Mouse (Mus musculus) myocyte (in vitro differentiated cells): Measurements from ENCODE around the gene Gmnn. TPM values are rescaled to one million over a fixed set of nuclear protein-coding genes. Genes with fewer than 3 reads are reported as not detected.

Experiments
- H3K27me3 ChIP-seq: one replicate; pipeline ENCODE4 v1.6.1; 2011; ENCODE audit not compliant: control insufficient read depth, insufficient read depth, insufficient read length
- H3K36me3 ChIP-seq: one replicate; pipeline ENCODE4 v1.6.1; 2011; ENCODE audit not compliant: control insufficient read depth, insufficient read depth
- H3K4me2 ChIP-seq: one replicate; pipeline ENCODE4 v1.6.1; 2011; ENCODE audit warnings: low read depth, control low read depth
- H3K4me3 ChIP-seq: one replicate; pipeline ENCODE4 v1.5.1; 2011; ENCODE audit warnings: mild to moderate bottlenecking, control low read depth, moderate library complexity
- H3K79me2 ChIP-seq: one replicate; pipeline ENCODE4 v1.6.1; 2011; ENCODE audit not compliant: control insufficient read depth, insufficient read depth
- H3ac ChIP-seq: one replicate; pipeline ENCODE4 v1.6.1; 2011; ENCODE audit not compliant: control insufficient read depth, insufficient read length
- CEBPB ChIP-seq: IDR thresholded peaks from 2 replicates; pipeline ENCODE4 v1.6.1; 2011; ENCODE audit warnings: mild to moderate bottlenecking, moderate library complexity; ENCODE audit not compliant: poor library complexity, insufficient read depth, severe bottlenecking
- E2F4 ChIP-seq: IDR thresholded peaks from one replicate; pipeline ENCODE4 v1.6.1; 2011; ENCODE audit warnings: mild to moderate bottlenecking, control low read depth, moderate library complexity; ENCODE audit not compliant: insufficient read depth
- MAX ChIP-seq: IDR thresholded peaks from one replicate; pipeline ENCODE4 v1.6.1; 2011; ENCODE audit warnings: low read depth, mild to moderate bottlenecking, control low read depth
- MYOD1 ChIP-seq, 3 experiments: IDR thresholded peaks; one replicate each; pipeline ENCODE4 v1.6.1; 2011; ENCODE audit warnings: control low read depth in 2 of 3, low read depth in 2 of 3, mild to moderate bottlenecking in 2 of 3, moderate library complexity in 1 of 3; ENCODE audit not compliant: insufficient read length in 2 of 3, control insufficient read depth in 1 of 3
- MYOG ChIP-seq, 3 experiments: IDR thresholded peaks; one replicate each; pipeline ENCODE4 v1.6.1; 2011; ENCODE audit warnings: control low read depth in 2 of 3, low read depth in 2 of 3, mild to moderate bottlenecking in 2 of 3; ENCODE audit not compliant: insufficient read length in 2 of 3, control insufficient read depth in 1 of 3, insufficient read depth in 1 of 3
- POLR2A ChIP-seq: IDR thresholded peaks from one replicate; pipeline ENCODE4 v1.6.1; 2011; ENCODE audit warnings: low read depth, mild to moderate bottlenecking, control low read depth, moderate library complexity; ENCODE audit not compliant: insufficient read length
- POLR2AphosphoS2 ChIP-seq: IDR thresholded peaks from one replicate; pipeline ENCODE4 v1.6.1; 2011; ENCODE audit warnings: low read depth, control low read depth; ENCODE audit not compliant: insufficient read length
- REST ChIP-seq: IDR thresholded peaks from one replicate; pipeline ENCODE4 v1.6.1; 2011; ENCODE audit warnings: mild to moderate bottlenecking, control low read depth, moderate library complexity; ENCODE audit not compliant: insufficient read depth, insufficient read length
- SRF ChIP-seq: IDR thresholded peaks from one replicate; pipeline ENCODE4 v1.6.1; 2011; ENCODE audit warnings: low read depth; ENCODE audit not compliant: control insufficient read depth, insufficient read length
- TCF12 ChIP-seq: IDR thresholded peaks from one replicate; pipeline ENCODE4 v1.6.1; 2011; ENCODE audit warnings: mild to moderate bottlenecking, control low read depth; ENCODE audit not compliant: poor library complexity, insufficient read depth, severe bottlenecking
- TCF3 ChIP-seq: IDR thresholded peaks from one replicate; pipeline ENCODE4 v1.6.1; 2011; ENCODE audit warnings: low read depth, control low read depth; ENCODE audit not compliant: insufficient read length
- USF1 ChIP-seq: IDR thresholded peaks from one replicate; pipeline ENCODE4 v1.6.1; 2011; ENCODE audit warnings: low read depth, mild to moderate bottlenecking, control low read depth, moderate library complexity
- polyA plus RNA-seq: library from polyadenylated mRNA; unstranded; fragments of >200 nt; fragmentation: generic; extraction: Trizol; gene quantifications from one replicate; pipeline ENCODE4 v1.2.1, GENCODE M21; 2012; ENCODE audit warnings: missing spikeins

The Gmnn gene
- polyA plus RNA-seq, 1 experiment = 10.8 TPM

DNA sequence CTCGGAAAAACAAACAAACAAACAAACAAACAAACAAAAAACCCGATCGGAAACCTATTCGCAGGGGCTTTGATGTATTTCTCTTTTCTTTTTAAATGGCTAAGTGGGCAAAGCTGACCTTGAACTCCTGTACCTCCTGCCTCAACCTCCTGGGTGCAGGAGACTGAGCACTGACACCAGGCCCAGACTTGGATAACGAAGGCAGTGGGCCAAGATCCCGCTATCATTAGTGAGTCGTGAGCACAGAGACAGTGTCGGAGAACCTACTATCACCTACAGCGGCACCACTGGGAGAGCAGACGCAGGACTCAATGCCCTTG lies 680 bp downstream of the Gmnn start:
- TF ChIP-seq TCF12 (no peak), CEBPB (no peak), MYOG (IDR thresholded peaks at IDR 0.05; ENCODE audit: control insufficient read depth in 1 of 3, insufficient read depth in 1 of 3, insufficient read length in 2 of 3, low read depth in 2 of 3) (no peak), MAX (no peak), POLR2A (no peak), SRF (no peak), USF1 (no peak), POLR2AphosphoS2 (no peak), E2F4 (no peak), TCF3 (no peak), REST (no peak), MYOD1 (IDR thresholded peaks at IDR 0.05; ENCODE audit: control insufficient read depth in 1 of 3, insufficient read length in 2 of 3, low read depth in 2 of 3) (no peak)
- Histone ChIP-seq H3K79me2 (peaks cover 20% of the 10 kb centered on the region), H3K36me3 (no peaks in the 10 kb centered on the region), H3K4me2 (peak overlapping the region; percentile 84), H3K27me3 (no peaks in the 10 kb centered on the region), H3ac (peak overlapping the region; percentile 32), H3K4me3 (peak overlapping the region; percentile 78)

DNA sequence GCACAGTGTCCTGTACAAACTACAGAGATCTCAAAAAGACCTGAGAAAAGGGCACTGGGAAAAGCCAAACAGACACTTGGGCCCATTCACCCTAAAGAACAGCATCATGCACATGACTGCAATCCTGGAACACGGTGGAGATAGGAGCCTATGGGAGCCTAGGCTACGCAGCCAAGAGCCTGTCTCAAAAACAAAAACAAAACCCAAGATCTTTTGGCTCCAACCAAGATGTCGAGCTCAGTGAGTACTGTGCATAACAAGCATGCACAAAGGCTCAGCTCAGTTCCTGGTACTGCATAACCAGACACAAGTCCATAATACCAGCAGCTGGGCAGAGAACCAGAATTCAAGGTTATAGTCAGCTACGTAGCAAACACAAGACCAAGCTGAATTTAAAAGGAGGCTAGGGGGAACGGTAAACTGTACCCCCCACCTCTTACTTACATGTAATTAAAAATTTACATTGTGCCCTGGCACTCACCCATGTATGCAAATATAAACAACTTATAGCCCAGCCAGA lies 1.3 kb downstream of the Gmnn start:
- Histone ChIP-seq H3K79me2 (peaks cover 20% of the 10 kb centered on the region), H3K27me3 (no peaks in the 10 kb centered on the region), H3K36me3 (peaks cover 1% of the 10 kb centered on the region), H3ac (no peak overlapping the region), H3K4me2 (peak overlapping the region; percentile 84), H3K4me3 (peak overlapping the region; percentile 78)
- TF ChIP-seq MYOD1 (IDR thresholded peaks at IDR 0.05; ENCODE audit: control insufficient read depth in 1 of 3, insufficient read length in 2 of 3, low read depth in 2 of 3) (no peak), MYOG (IDR thresholded peaks at IDR 0.05; ENCODE audit: control insufficient read depth in 1 of 3, insufficient read depth in 1 of 3, insufficient read length in 2 of 3, low read depth in 2 of 3) (no peak), POLR2A (no peak), MAX (no peak), REST (no peak), POLR2AphosphoS2 (no peak), SRF (no peak), CEBPB (no peak), TCF12 (no peak), USF1 (no peak), TCF3 (no peak)

DNA sequence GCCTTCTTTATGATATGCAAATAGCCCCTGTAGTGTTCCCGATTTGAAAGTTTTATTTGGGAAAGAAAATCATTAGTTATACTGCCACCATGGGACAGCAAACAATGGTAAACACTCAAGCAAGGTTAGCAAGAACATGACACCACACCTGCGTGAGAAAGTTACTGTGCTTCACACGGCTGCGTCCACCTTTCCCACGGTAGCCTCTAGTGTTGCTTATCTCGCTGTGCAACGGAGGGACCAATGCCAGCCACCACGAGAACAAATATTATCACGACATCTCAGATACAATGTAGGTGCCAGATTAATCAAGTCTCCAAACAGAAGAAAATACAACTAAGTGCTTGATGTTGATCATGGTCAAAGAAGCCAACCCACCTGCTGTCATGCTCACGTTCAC lies 2.3 kb downstream of the Gmnn start:
- no peak for TF ChIP-seq CEBPB
- no peak for TF ChIP-seq TCF3
- no peak for TF ChIP-seq E2F4
- no peak for TF ChIP-seq USF1
- peaks cover 20% of the 10 kb centered on the region for H3K79me2 ChIP-seq
- H3ac ChIP-seq = no peak overlapping the region
- H3K4me2 ChIP-seq = no peak overlapping the region
- H3K27me3 ChIP-seq = no peaks in the 10 kb centered on the region
- peaks cover 11% of the 10 kb centered on the region for H3K36me3 ChIP-seq
- no peak overlapping the region for H3K4me3 ChIP-seq

DNA sequence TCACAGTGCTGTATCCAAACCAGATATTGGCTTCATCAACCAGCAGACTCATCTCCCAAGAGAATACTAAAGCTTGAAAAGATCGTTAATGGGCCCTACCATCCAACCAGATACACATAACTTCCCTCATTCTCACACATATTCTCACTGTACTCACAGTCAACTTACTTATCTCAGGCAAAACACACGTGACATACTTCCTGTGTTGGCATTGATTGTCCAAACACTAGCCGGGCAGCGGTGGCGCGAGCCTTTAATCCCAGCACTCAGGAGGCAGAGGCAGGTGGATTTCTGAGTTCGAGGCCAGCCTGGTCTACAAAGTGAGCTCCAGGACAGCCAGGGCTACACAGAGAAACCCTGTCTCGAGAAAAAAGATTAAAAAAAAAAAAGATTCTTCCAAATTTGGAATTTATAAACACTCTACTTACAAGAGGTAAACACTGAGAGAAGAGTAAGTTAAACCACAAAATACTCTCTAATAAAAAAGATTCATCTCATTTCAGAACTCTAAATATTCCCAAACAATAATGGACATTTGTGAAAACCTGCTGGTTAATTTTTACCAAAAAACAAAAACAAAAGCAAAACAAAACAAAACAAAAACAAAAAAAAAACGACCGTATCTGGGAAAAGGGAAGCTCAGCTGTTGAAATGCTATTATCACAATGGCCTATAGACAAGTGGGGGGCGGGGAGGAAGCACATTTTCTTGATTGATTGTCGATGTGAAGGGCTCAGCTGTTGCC lies 3.7 kb downstream of the Gmnn start:
- Histone ChIP-seq H3K36me3 (peaks cover 16% of the 10 kb centered on the region), H3ac (no peak overlapping the region), H3K79me2 (peaks cover 20% of the 10 kb centered on the region), H3K4me3 (no peak overlapping the region), H3K4me2 (no peak overlapping the region), H3K27me3 (no peaks in the 10 kb centered on the region)
- TF ChIP-seq CEBPB (no peak), POLR2A (no peak), MYOD1 (IDR thresholded peaks at IDR 0.05; ENCODE audit: control insufficient read depth in 1 of 3, insufficient read length in 2 of 3, low read depth in 2 of 3) (no peak), SRF (no peak), USF1 (no peak), TCF3 (no peak), E2F4 (no peak), MYOG (IDR thresholded peaks at IDR 0.05; ENCODE audit: control insufficient read depth in 1 of 3, insufficient read depth in 1 of 3, insufficient read length in 2 of 3, low read depth in 2 of 3) (no peak), MAX (no peak), POLR2AphosphoS2 (no peak), REST (no peak), TCF12 (no peak)

DNA sequence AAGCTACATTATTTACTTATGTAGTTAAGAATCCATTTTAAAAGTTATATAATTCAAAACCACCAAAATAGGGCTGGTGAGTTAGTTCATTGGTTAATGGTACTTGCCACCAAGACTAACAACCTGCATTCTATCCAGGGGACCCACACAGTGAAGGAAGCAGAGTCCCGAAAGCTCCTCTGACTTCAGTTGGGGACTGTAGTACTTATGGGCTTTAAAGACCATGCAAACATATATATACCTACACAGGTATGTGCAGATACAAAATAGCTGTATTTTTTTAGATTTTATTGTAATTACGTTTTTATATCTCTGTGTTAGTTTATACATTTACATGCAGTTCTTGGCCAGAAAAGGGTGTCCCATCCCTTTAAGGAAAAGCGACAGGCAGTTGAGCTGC lies 5.0 kb downstream of the Gmnn start:
- peaks cover 16% of the 10 kb centered on the region for H3K36me3 ChIP-seq
- H3ac ChIP-seq = no peak overlapping the region
- no peaks in the 10 kb centered on the region for H3K27me3 ChIP-seq
- no peak overlapping the region for H3K4me3 ChIP-seq
- peaks cover 20% of the 10 kb centered on the region for H3K79me2 ChIP-seq
- no peak for TF ChIP-seq REST
- TF ChIP-seq TCF3 = no peak
- no peak for TF ChIP-seq CEBPB
- TF ChIP-seq USF1 = no peak
- TF ChIP-seq MYOG (IDR thresholded peaks at IDR 0.05; ENCODE audit: control insufficient read depth in 1 of 3, insufficient read depth in 1 of 3, insufficient read length in 2 of 3, low read depth in 2 of 3) = no peak
- no peak for TF ChIP-seq MYOD1 (IDR thresholded peaks at IDR 0.05; ENCODE audit: control insufficient read depth in 1 of 3, insufficient read length in 2 of 3, low read depth in 2 of 3)
- TF ChIP-seq MAX = no peak
- TF ChIP-seq POLR2A = no peak
- TF ChIP-seq E2F4 = no peak
- TF ChIP-seq POLR2AphosphoS2 = no peak
- no peak for TF ChIP-seq TCF12
- TF ChIP-seq SRF = no peak
- H3K4me2 ChIP-seq = no peak overlapping the region
